Mouse (Mus musculus): ENCODE measurements around the gene Naa25.

The Naa25 gene

DNA sequence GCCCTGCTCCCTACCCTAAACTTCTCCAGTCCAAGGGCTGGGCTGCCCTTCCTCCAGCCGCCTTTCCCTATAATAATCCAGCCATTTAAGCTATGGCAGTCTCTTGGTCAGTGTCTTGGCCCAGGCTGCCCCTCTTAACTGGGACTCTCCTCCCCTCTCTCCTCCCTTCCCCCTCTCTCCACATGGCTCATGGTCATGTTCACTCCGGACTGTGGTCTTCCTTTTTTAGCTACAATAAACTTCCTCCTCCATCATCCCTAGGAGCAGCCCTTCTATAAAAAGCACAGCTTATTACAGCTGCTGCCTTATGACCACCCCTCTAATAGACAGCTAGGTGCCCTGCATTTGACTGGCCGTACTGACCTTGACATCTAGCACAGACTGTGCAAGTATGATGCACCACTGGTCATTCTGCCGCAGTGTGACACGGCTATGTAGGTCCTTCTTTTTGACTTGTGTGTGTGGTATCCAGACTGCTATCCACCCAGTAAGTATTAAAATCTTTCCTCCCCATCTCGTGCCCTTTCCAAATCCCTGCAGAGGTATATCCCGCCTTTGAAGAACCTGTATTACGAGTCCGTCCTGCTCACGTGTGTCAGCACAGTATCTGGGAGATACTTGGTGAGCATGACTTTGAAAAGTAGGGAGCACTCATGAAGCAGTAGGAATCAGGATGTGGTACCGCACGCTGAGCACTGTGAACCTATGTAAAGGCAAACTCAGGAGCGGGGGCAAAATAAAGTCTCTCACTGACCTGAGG is 56.2 kb downstream of the Naa25 start:
- DNase-seq: no peak

- no peak for DNase-seq
Measured at GRCm38 (mm10) chr5:121454503-121454782, 56.7 kb downstream of the Naa25 start.

DNA sequence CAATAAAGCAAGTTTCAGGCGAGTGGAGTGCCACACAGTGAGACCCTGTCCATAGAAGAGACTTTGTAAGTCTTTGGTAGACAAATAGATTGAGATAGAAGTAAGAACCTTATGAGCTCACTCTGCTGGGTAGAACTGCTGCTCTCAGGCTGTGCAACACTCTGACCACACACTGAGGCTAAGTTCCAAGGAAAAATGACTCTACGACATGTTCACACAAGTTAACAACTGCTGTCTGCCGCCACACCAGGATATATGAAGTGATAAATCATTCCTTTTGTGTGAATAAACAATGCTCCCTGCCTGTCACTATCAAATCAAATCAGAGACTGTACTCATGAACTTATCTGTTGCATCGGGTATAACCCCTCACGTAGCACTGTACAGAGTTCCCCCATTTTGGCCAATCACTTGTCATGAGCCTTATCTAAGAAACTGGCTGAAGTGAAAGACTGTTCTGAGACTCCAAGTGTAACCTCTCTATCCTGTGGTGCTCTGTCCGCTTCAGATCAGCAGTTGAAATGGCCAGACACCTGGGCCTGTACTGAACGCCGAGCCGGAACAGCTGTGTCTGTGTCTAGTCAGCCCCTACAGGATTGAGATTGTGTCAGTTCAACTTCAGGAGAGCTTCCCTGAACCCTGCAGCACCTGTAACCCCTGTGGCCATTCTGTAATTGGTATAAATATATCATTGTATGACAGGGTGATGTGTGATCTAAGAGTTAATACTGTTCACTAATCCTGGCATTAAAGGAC is 58.0 kb downstream of the Naa25 start:
- no peak for DNase-seq

DNA sequence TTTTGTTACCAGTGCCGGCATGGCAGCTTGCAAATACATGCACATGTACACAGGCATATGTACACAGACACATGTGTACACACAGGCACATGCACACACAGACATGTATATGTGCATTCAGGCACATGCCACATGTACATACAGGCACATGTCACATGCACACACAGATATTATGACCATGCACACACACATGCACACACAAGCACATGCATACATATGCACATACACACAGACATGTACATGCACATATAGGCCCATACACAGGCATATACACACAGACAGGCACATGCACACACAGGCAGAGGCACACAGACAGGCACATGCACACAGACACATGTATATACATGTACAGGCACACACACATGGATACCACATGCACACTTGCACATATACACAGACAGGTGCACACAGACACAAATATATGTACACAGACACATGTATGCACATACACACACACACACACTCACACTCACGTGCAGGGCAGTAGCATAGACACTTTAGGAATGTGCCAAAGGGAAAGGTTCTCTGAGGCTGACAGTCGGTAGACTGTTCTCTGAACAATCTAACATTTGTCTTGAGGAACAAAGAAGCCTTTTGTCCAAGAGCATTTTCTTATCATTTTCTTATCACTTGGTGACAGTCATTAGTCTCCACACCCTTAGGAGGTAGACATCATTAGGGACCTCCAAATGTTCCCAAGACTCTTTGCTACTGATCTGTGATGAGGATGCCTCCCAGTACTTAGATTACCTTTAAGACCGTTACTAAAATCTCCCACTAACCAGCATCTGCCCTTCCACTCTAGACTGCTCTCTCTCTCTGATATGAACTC is 63.8 kb downstream of the Naa25 start:
- DNase-seq: no peak

DNA sequence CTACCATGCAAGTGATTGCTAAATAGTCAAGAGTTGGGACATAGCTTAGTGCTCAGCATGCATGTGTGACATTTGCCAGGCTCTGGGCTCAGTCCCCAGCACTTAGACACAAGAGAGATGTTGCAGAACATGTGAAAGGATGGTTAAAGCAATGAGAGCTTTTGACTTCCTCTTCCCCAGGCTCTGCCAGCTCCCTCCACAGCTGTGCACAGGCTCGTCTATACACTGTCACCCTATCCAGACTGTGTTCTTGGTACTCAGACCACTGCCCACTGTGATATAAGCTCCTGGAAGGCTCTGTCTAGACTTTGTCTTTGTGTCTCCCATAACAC is 64.4 kb downstream of the Naa25 start:
- DNase-seq: no peak

- DNase-seq: no peak
Measured at GRCm38 (mm10) chr5:121462967-121463366, 65.2 kb downstream of the Naa25 start.

DNA sequence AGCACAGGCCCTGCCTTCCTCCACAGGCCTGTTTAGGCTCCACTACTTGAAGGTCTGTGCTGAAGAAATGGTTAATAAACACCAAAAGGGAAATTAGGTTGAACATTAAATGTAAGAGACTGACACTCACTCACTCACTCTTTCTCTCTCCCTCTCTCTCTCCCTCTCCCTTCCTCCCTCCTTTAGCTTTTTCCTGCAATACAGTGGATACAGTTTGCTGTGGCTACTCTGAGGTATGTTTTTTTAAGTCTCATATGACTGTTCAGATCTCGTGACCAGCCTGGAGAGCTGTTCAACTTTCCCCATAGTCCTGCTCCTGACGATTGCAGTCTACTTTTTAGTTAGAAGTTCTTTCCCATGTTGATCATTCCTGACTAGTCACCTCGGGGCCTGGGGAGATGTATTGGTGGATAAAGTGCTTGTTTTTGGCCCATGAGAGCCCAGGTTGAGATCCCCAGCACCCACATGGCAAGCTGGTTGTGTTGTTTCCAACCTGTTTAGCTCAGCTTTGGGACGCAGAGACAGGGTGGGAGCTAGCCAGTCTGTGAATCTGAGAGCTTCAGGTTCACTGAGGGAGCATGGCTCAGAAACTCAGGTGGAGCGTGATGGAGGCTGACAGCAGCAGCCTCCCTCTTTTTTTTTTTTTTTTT is 66.0 kb downstream of the Naa25 start:
- no peak for DNase-seq

DNA sequence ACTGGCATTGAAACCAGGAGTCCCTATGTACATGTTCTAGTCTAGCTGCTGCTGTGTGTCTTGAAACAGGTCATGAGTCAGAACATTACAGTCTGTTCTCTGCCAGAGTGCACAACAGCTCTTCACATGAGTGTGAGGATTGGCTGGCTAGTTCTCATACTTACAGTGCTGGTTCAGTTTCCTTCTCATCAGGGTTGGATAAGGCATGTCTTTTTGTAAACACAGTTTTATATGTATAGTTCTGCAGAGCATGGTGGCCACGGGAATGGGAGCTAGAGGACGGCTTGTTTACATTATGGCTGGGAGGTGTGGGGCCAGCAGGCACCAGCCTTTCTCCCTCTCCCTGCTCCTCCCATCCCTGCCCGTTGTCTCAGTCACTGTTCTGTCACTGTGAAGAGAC is 71.8 kb downstream of the Naa25 start:
- no peak for DNase-seq

- DNase-seq: no peak
Measured at GRCm38 (mm10) chr5:121472411-121472810, 74.7 kb downstream of the Naa25 start.

- no peak for DNase-seq
Measured at GRCm38 (mm10) chr5:121474610-121475009, 76.9 kb downstream of the Naa25 start.

DNA sequence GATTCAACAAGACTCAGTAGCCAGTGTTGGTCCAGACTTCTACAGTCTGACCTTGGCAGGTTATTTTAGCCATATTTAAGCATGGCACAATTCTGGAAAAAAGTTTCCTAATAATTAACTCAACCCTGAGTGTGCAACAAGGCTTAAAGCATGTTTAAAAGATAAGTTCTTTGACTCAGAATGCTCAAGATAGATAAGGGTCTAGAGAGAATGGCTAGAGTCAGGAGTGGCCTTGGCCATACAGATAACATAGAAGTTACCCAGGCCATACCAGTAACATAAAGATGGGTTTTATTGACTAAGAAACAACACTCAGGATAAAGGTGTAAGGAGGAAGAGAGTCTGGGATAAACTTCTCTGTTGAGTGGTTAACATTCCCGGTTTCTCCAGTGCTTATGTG is 78.3 kb downstream of the Naa25 start:
- no peak for DNase-seq

DNA sequence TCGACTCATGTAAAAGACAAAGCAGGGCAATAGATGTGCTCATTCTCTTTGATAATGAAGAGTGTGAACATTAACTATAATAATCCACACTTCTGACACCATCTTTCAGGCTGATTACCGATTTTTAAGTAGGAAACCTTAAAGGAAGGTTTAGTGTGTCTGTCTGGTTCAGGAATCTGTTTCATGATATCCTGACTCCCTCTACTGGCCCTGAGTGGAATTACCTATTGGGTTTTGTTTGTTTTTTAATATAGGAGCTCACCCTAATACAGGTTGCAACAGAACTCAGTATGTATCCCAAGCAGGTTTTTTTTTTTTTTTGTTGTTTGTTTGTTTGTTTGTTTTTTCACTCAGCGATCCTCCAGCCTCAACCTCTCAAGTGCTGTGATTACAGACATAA is 79.9 kb downstream of the Naa25 start:
- peak; percentile 25 for DNase-seq

DNA sequence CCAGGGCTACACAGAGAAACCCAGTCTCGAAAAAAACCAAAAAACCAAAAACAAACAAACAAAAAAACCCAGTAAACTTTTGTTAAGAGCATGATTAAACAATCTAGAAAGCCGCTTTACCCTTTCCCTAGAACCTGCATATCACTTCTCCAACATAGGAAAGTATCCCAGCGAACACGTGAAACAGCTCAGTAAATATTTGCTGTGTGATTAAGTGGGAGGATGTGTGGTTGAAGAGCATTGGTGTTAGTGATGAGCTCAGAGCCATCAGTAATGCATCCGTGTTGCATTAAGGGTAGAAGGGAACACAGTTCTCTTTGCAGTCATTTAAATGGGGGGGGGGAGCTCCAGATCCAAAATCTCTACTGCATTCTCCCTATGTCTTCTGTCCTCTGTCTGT is 87.1 kb downstream of the Naa25 start:
- DNase-seq: no peak

- peak; percentile 78 for DNase-seq
Measured at GRCm38 (mm10) chr5:121493305-121493704, 95.6 kb downstream of the Naa25 start.
